Mouse (Mus musculus) limb, embryonic 15.5 days (tissue): ENCODE measurements around the gene Gm20388. TPM values are rescaled to one million over a fixed set of nuclear protein-coding genes. Genes with fewer than 3 reads are reported as not detected.
A peak's percentile ranks its signal among the peaks of the same experiment; 100 is the strongest.

Experiments used
- ATAC-seq: fragments of 200-750 bp; cut with Nextera tagmentation; 2 replicates; pipeline ENCODE4 v1.8.0; 2017; ENCODE audit warnings: low read depth, moderate TSS enrichment; ENCODE audit not compliant: insufficient number of reproducible peaks, low FRiP score, low TSS enrichment
- H3K27ac ChIP-seq: fragments of 300-500 bp; sonication (generic); 2 replicates; pipeline ENCODE4 v1.5.1; 2015; ENCODE audit warnings: moderate library complexity, mild to moderate bottlenecking, inconsistent platforms
- H3K27me3 ChIP-seq: fragments of 300-500 bp; sonication (generic); 2 replicates; pipeline ENCODE4 v1.6.1; 2015; ENCODE audit warnings: inconsistent platforms
- H3K36me3 ChIP-seq: fragments of 300-500 bp; sonication (generic); 2 replicates; pipeline ENCODE4 v1.6.1; 2015; ENCODE audit warnings: inconsistent platforms
- H3K4me1 ChIP-seq: fragments of 300-500 bp; sonication (generic); 2 replicates; pipeline ENCODE4 v1.6.1; 2015; ENCODE audit warnings: inconsistent platforms
- H3K4me2 ChIP-seq: fragments of 300-500 bp; sonication (generic); 2 replicates; pipeline ENCODE4 v1.6.1; 2015; ENCODE audit warnings: mild to moderate bottlenecking, inconsistent platforms
- H3K4me3 ChIP-seq: fragments of 300-500 bp; sonication (generic); 2 replicates; pipeline ENCODE4 v1.5.1; 2015; ENCODE audit warnings: mild to moderate bottlenecking, inconsistent platforms
- H3K9ac ChIP-seq: fragments of 300-500 bp; sonication (generic); 2 replicates; pipeline ENCODE4 v1.6.1; 2015; ENCODE audit warnings: inconsistent platforms
- H3K9me3 ChIP-seq: fragments of 300-500 bp; sonication (generic); 2 replicates; pipeline ENCODE4 v1.6.1; 2016; ENCODE audit warnings: inconsistent platforms
- WGBS: fragments of 180-500 bp; shearing (Covaris S2); methylation state at CpG from one replicate; pipeline ENCODE4 v1.1.7; 2015; 5-methylcytosine and 5-hydroxymethylcytosine counted together
- polyA plus RNA-seq: library from polyadenylated mRNA; unstranded; fragments of >200 nt; fragmentation: Nextera tagmentation; extraction: Ambion mirVana; gene quantifications from 2 replicates; pipeline ENCODE4 v1.2.1, GENCODE M21; 2015

The Gm20388 gene
- polyA plus RNA-seq, 1 experiment from 2014 or later, result 4.9 TPM

DNA sequence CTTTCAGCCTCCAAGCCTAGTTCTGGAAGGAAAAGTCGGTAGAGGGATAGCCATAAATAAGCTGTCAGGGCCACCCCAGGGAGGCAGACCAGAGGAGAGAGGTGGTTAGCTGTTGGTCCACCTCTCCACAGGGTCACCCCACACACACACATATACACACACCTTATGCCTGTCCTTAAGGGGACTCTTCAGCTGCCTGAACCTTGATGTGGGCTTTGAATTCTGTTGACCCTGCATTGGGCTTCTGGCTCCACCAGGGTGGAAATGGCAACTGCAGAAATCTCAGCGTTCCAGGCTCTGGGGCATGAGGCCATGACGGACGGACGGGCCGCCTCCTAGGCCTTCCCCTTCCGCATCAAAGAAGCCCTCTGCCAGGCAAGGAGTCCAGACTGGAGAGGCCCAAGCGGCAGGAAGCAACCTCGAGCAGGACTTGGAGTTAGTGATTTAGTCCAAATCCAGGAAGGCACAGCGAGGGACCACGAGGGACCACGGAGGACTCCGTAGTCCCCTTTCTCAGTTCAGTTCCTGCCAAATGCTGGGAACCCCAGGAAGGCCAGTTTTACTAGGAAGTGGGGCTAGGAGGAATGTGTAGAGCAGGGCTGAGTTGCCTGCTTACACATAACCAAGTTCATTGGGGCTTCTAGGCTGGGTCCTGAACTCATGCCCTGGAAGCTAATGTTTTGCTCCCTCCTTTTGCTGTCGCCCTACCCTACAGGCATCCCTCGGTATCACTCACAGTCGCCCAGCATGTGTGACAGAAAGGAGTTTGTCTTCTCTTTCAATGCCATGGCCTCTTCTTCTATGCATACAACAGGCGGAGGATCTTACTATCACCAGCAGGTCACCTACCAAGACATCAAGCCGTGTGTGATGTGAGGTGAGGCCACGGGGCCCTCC, 1175.6 kb downstream of the Gm20388 start:
- peaks cover 99% of the 10 kb centered on the region for H3K27me3 ChIP-seq
- no peak overlapping the region for H3K4me2 ChIP-seq
- H3K4me3 ChIP-seq, result no peak overlapping the region
- H3K9ac ChIP-seq, result no peak overlapping the region
- H3K36me3 ChIP-seq, result no peaks in the 10 kb centered on the region
- no peak for ATAC-seq
- 39% methylated on average over 19 of the region's 19 CpGs for WGBS
- H3K4me1 ChIP-seq, result peaks cover 32% of the 10 kb centered on the region
- no peaks in the 10 kb centered on the region for H3K9me3 ChIP-seq
- no peak overlapping the region for H3K27ac ChIP-seq

DNA sequence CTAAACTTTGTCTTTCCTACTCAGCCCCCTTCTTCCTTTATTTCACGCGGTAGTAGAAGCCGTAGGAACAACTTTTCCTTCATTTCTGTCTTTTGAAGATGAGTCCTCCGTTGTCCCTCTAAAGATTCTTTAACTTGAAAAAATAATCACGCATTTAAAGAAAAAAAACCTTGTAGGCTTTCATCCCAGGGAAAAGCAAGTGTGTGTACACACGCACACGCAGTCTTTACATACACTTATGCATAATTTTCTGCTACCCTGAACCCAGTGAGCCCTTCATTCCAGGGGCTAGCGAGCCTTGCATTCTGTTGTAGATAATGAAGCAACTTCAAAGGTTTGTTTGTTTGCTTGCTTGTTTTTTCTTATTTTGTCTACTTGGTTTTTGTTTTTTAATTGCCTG, 1177.6 kb downstream of the Gm20388 start:
- ATAC-seq, result no peak
- H3K9me3 ChIP-seq, result no peaks in the 10 kb centered on the region
- H3K27me3 ChIP-seq, result peaks cover 98% of the 10 kb centered on the region
- H3K4me1 ChIP-seq, result peaks cover 31% of the 10 kb centered on the region
- H3K36me3 ChIP-seq, result no peaks in the 10 kb centered on the region
- 9% methylated on average over 8 of the region's 8 CpGs for WGBS
- H3K9ac ChIP-seq, result no peak overlapping the region
- no peak overlapping the region for H3K4me3 ChIP-seq
- no peak overlapping the region for H3K4me2 ChIP-seq
- H3K27ac ChIP-seq, result no peak overlapping the region

DNA sequence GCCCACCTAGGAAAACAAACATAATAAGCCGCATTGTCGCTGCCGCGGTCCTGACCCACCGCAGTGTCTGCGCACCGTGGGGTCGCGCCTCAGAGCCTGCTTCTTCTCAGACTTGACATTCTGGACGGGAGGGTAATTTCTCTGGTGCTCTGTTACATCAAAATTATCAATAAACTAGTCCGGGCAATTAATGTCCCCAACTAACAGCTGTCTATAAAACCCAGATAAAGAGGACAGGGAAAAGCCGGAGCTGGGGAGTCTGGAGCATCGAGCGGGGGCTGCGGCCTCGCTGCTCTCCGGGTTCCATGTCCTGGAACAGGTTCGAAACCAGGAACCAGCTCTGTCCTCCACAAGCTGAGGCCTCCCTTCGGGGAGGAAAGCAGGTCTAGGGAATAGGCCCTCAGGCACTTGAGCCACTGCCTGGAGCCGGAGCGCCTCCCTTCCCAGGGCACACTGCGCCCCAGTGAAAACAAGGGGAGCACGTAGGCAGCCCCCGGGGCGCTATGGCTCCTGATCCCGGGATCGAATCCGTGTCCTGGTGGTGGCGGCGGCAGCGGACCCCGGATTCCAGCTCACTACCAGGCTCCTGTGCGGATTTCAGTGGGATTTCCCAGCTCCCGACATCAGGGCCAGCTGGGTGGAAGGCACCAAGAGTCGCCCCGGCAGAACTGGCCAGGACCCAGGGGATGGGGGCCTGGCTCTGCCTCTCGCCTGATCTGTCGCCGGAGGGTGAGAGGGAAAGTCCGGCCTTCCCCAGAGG, 1178.4 kb downstream of the Gm20388 start:
- H3K27me3 ChIP-seq, result peaks cover 98% of the 10 kb centered on the region
- WGBS, result 5% methylated on average over 40 of the region's 40 CpGs
- no peaks in the 10 kb centered on the region for H3K36me3 ChIP-seq
- H3K4me1 ChIP-seq, result peaks cover 27% of the 10 kb centered on the region
- no peak overlapping the region for H3K27ac ChIP-seq
- ATAC-seq, result no peak
- H3K9ac ChIP-seq, result no peak overlapping the region
- no peaks in the 10 kb centered on the region for H3K9me3 ChIP-seq
- H3K4me2 ChIP-seq, result no peak overlapping the region
- H3K4me3 ChIP-seq, result no peak overlapping the region

DNA sequence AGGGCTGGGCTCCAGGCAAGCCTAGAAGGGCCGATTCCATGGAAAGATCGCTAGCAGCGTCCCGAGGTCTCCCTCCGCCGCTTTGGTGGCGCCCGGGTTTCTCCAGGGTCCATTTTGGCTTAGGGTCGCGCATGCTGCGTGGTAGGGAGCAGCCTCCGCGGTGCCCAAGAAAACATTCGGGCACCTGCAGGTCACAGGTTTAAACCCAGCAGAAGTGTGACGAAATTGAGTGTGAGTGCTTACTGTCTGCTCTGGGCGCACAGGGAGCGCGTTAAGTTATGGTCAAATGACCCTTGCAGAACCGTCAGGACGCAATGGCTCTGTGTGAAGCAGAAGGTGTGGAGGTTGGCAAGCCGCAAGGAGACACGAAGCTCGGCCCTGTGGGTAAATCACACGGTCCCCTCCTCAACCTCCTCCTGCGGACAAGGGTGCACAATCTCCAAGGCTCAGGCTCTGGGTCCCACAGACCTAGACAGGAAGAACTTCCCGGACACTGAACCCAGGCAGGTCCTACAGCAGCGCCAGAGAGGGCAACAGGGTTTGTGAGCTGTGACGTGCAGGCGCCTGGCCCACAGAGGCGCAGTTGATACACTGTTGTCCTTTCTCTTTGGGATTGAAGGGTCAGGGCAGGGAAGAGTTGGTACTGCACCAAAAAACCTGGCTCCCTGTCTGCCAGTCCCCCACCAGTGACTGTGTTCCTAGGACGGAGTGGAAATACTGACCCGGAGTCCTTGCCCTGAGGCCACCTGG, 1179.2 kb downstream of the Gm20388 start:
- H3K9ac ChIP-seq, result no peak overlapping the region
- H3K27me3 ChIP-seq, result peaks cover 97% of the 10 kb centered on the region
- no peak for ATAC-seq
- peaks cover 20% of the 10 kb centered on the region for H3K4me1 ChIP-seq
- WGBS, result 8% methylated on average over 32 of the region's 32 CpGs
- H3K4me3 ChIP-seq, result no peak overlapping the region
- no peak overlapping the region for H3K4me2 ChIP-seq
- H3K27ac ChIP-seq, result no peak overlapping the region
- H3K36me3 ChIP-seq, result no peaks in the 10 kb centered on the region
- no peaks in the 10 kb centered on the region for H3K9me3 ChIP-seq

DNA sequence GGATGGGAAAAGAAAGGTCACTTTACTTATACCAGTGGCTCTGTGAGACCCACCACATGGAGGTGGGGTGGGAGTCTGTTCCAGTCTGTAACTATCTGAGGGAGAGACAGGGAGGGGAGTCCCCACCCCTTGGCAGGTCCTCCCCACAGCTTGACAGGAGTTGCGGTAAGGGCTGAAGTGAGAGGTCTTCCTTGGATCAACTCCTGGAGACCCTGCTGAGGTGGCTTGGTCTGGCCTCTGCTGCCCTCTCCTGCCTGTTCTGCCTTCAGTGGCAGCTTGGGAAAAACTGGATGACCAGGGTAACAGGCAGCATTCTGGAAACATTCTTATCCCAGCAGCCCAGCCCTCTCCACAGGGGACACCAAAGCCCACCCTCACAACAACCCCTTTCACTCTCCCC, 1180.1 kb downstream of the Gm20388 start:
- Histone ChIP-seq H3K27ac (no peak overlapping the region), H3K36me3 (no peaks in the 10 kb centered on the region), H3K4me1 (peaks cover 15% of the 10 kb centered on the region), H3K4me3 (no peak overlapping the region), H3K9ac (no peak overlapping the region), H3K9me3 (no peaks in the 10 kb centered on the region), H3K27me3 (peaks cover 87% of the 10 kb centered on the region), H3K4me2 (no peak overlapping the region)
- WGBS, result 0% methylated on average over 1 of the region's 1 CpGs
- no peak for ATAC-seq

DNA sequence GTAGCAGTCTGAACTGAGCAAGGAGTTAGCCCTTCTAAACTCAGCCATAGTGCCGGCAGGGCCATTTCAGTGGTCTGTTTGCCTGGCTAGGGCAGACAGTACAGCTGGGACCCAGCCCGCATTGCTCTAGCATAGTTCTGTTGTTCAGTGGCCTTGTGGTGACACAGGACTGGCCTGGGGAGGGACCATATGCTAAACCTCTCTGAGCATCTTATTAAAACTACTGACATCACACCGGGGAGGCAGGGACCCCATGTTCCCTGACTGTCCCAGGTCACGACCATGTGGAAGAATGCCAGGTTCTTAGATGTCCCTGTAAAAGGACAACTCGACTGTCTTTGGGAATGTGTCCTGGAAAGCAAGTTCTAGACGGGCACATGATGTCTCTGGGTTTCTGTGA, 1181.5 kb downstream of the Gm20388 start:
- Histone ChIP-seq H3K27me3 (peaks cover 73% of the 10 kb centered on the region), H3K4me3 (no peak overlapping the region), H3K9ac (no peak overlapping the region), H3K4me2 (no peak overlapping the region), H3K4me1 (peaks cover 15% of the 10 kb centered on the region), H3K36me3 (peaks cover 4% of the 10 kb centered on the region), H3K27ac (no peak overlapping the region), H3K9me3 (no peaks in the 10 kb centered on the region)
- WGBS, result 24% methylated on average over 6 of the region's 6 CpGs
- no peak for ATAC-seq

DNA sequence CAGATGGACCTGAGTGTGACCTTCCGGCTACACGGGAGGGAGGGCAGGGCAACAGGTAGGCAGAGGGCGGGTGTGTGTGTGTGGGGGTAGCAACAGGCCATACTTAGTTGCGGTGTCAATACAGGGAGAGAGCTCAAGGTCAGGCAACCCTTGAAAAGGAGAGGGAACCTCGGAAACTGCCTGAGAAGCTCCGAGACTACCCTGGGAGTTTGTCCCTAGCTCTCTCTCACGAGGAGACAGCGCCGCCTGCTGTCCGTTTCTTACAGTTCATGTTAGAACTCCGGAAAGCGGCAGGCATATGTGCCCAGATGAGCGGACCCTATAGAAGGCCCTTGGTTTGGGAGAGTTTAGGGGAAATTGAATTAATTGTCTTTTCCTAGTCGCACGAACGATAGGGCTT, 1182.0 kb downstream of the Gm20388 start:
- Histone ChIP-seq H3K4me1 (peaks cover 15% of the 10 kb centered on the region), H3K9me3 (no peaks in the 10 kb centered on the region), H3K27ac (no peak overlapping the region), H3K4me3 (no peak overlapping the region), H3K4me2 (no peak overlapping the region), H3K27me3 (peaks cover 68% of the 10 kb centered on the region), H3K9ac (no peak overlapping the region), H3K36me3 (peaks cover 8% of the 10 kb centered on the region)
- 3% methylated on average over 16 of the region's 16 CpGs for WGBS
- ATAC-seq, result peak; percentile 46; the same call in 1 of the 2 replicates

DNA sequence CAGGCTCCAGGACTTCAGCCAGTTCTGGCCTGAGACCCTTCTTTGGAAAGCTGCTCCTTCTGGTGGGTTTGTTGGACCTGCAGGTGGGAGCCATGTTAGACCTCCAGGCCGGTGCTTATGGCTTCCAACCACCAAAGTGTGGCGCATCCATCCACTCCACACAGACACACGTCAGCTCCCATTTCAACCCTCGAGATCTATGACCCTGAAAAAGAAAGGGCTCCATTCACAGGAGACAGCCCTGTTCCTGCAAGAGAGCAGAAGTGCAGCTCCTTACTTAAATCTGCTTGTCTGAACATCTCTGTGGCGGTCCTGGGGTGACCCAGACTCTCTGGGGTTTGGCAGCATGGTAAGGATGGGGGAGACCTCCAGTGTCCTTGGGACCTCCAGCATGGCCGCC, 1182.9 kb downstream of the Gm20388 start:
- peaks cover 17% of the 10 kb centered on the region for H3K36me3 ChIP-seq
- no peak overlapping the region for H3K27ac ChIP-seq
- H3K9ac ChIP-seq, result no peak overlapping the region
- peak; percentile 38; the same call in 1 of the 2 replicates for ATAC-seq
- no peak overlapping the region for H3K4me3 ChIP-seq
- 63% methylated on average over 6 of the region's 6 CpGs for WGBS
- H3K9me3 ChIP-seq, result no peaks in the 10 kb centered on the region
- peaks cover 15% of the 10 kb centered on the region for H3K4me1 ChIP-seq
- H3K27me3 ChIP-seq, result peaks cover 61% of the 10 kb centered on the region
- no peak overlapping the region for H3K4me2 ChIP-seq

DNA sequence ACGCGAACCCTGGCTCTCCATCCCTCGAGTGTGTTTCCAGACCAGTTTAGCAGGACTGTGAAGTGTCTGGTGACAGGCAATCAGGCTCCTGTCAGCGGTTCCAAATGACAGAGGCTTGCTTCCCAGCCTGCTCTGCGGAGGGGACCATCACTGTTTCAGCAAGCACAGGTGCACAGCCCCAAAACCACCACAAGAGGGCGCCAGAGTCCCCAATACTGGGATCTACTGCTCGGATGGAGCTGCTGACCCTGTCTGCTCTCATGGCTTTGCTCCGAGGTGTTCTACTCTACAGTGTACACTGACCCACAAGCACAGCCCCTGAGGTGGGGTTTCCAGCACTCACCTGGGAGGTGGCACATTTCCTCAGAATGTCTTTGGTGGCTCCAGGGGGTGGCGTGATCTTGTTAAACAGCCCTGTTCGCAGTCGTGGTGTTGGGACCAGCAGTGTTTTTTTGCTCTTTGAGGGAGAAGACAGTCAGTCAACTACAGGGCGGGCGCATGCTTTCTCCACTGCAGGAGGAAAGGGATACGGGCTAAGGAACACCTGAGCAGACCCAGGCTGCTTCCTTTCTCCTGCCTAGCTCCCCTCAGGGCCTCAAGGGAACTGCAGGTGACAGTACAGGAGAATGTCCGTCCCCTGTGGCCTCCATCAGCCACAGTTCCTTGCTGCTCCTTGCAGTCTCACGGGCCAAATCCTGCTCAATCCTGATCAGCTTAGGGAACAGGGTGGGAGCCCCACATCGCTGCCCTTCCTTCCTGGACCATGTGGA, 1193.6 kb downstream of the Gm20388 start:
- no peak for ATAC-seq
- H3K9ac ChIP-seq, result no peak overlapping the region
- H3K27me3 ChIP-seq, result no peaks in the 10 kb centered on the region
- peaks cover 61% of the 10 kb centered on the region for H3K36me3 ChIP-seq
- H3K27ac ChIP-seq, result no peak overlapping the region
- no peaks in the 10 kb centered on the region for H3K9me3 ChIP-seq
- H3K4me1 ChIP-seq, result peaks cover 13% of the 10 kb centered on the region
- no peak overlapping the region for H3K4me3 ChIP-seq
- H3K4me2 ChIP-seq, result no peak overlapping the region
- 48% methylated on average over 17 of the region's 17 CpGs for WGBS

DNA sequence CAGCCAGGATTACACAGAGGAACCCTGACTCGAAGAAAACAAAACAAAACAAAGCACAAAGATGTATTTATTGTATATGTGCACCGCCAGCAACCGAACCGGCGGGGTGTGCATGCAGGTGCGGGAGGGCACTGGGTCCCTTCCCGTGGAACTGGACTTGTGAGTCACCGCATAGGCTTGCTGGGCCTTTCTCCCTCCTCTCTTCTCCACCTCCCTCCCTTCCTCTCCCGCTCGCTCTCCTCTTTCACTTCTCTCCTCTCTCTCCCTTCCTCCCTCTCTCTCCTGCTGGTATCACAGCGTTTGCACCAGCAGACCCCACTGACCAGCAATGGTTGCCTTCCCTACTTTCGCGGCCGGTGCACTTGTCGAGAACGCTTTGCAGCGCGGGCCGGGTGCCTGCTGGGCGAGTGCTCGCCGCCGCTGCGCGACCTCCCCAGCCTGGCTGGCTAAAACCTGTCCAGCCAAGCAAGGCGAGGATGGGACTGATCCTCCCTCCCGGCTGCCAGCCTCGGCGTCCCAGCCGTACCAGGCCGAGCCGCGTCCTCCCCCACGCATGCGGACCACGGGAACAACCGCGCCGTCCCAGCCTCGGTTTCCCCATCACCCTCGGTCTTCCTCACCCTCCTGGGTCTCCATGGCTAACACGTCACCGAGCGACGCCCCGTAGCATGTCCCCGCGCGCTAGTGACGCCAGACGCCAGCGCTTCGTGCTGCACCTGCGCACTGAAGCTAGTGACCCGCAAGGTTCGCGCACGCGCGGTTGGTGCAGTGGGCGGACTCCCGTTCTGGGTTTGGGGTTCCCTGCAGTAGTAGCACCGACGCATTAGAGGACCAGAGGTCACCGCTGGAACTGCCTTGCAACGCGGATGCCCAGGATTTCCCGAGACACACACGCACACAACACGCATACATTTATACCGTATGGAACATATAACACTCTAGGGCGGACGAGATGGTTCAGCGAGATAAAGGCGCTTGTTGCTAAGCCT, 1197.3 kb downstream of the Gm20388 start, which contains the start of gene Mthfsd:
Gene Mthfsd, minus strand, starts transcription at position 725 of the 989 bp plus-strand sequence.
- Histone ChIP-seq H3K4me2 (peak within 1 kb of the TSS; percentile 86), H3K36me3 (peaks cover 24% of the 10 kb centered on the region), H3K4me3 (peak within 1 kb of the TSS; percentile 96), H3K4me1 (peaks cover 16% of the 10 kb centered on the region), H3K27ac (peak within 1 kb of the TSS; percentile 84), H3K27me3 (peaks cover 13% of the 10 kb centered on the region), H3K9ac (peak within 1 kb of the TSS; percentile 91), H3K9me3 (no peaks in the 10 kb centered on the region)
- peak; percentile 87 for ATAC-seq
- WGBS, result 2% methylated on average over 75 of the region's 75 CpGs
